Mouse (Mus musculus) embryo, embryonic 11.5 days (tissue): Measurements from ENCODE around the gene Rheb.
"Not testable (repeated sequence)": the region's sequence is repeated elsewhere in the genome, so short reads cannot be mapped to it uniquely, and the experiment has no call there.

Experiments
- DNase-seq: peaks from one replicate; pipeline ENCODE4 v3.0.0-alpha.2; 2012; ENCODE audit warnings: low read depth, low spot score

The Rheb gene

GRCm38 (mm10) chr5:24797858-24798257 is 44.6 kb downstream of the Rheb start:
- no peak for DNase-seq

GRCm38 (mm10) chr5:24792961-24793360 is 49.5 kb downstream of the Rheb start:
- DNase-seq: no peak

GRCm38 (mm10) chr5:24782957-24783356 is 59.5 kb downstream of the Rheb start:
- DNase-seq: no peak

- DNase-seq: no peak
Observed at GRCm38 (mm10) chr5:24781048-24781447, 61.4 kb downstream of the Rheb start.

- peak; percentile 26 for DNase-seq
Observed at GRCm38 (mm10) chr5:24779881-24780512, 62.4 kb downstream of the Rheb start.

GRCm38 (mm10) chr5:24779321-24779720 is 63.1 kb downstream of the Rheb start:
- DNase-seq: no peak

GRCm38 (mm10) chr5:24778843-24779140 is 63.6 kb downstream of the Rheb start:
- DNase-seq: no peak

- DNase-seq: no peak
Observed at GRCm38 (mm10) chr5:24778082-24778842, 64.2 kb downstream of the Rheb start.

GRCm38 (mm10) chr5:24776681-24777080 is 65.7 kb downstream of the Rheb start:
- no peak for DNase-seq

- not testable (repeated sequence) for DNase-seq
Observed at GRCm38 (mm10) chr5:24774549-24774948, 67.9 kb downstream of the Rheb start.

- no peak for DNase-seq
Observed at GRCm38 (mm10) chr5:24757816-24758215, 84.6 kb downstream of the Rheb start, which contains the start of gene Crygn. Gene Crygn, minus strand, starts transcription at chr5:24758008.

- DNase-seq: no peak
Observed at GRCm38 (mm10) chr5:24756931-24757330, 85.5 kb downstream of the Rheb start.
